Comparison of ENCODE assay signal across 23 mouse cellular contexts in the genomic region with DNA sequence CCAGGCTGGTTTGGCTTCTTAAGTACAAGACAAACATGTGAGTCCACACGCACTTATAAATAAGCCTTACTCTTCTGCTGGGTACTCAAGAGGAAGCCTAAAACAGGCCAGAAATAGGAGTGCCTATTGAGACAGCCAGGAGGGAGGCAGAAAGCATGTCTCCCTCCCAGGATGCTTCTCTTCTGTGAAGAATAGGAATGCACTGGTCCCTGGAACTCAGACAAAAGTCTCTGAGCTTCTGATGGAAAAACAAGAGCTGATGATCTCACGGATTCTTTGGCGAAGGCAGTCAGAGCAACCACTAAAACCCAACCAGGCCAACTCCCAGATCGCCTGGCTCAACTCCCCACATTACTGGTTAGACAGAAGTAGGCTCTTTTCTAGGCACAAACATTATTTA.
DNase-seq lines count a peak whose midpoint lies in the region; ATAC-seq and TF ChIP-seq lines count a peak whose summit lies in the region.
"Had no signal": no experiment of that assay in that cellular context is flagged by ENCODE, and none has a peak within 500 bp of the region (broad histone marks: within the 10 kb centered on the region; RNA-seq: fewer than 3 reads in every experiment).

No protein-coding gene starts in this region.

- intact Hi-C loops in gastrocnemius, adult 2 months (cut with DNase I): no loop called here

- H3K4me2 ChIP-seq in midbrain, postnatal 0 days (ENCODE audit: low read depth, low read length, poor library complexity, severe bottlenecking): no peak overlapping the region
- no peak overlapping the region for H3K4me2 ChIP-seq in hindbrain, postnatal 0 days (ENCODE audit: low read depth, low read length)
- H3K4me2 ChIP-seq: heart, embryonic 12.5 days; heart, embryonic 15.5 days; hindbrain, embryonic 14.5 days had no signal

- TF ChIP-seq CTCF in gastrocnemius, adult 2 months (IDR thresholded peaks at IDR 0.05): no peak
- no peak for TF ChIP-seq CTCF in midbrain, postnatal 0 days (IDR thresholded peaks at IDR 0.05)
- no peak for TF ChIP-seq CTCF in hindbrain, postnatal 0 days (IDR thresholded peaks at IDR 0.05; ENCODE audit: low read depth)

- H3K9me3 ChIP-seq in midbrain, postnatal 0 days (ENCODE audit: low read length): no peaks in the 10 kb centered on the region
- no peaks in the 10 kb centered on the region for H3K9me3 ChIP-seq in midbrain, embryonic 10.5 days (replicated peaks)
- no peaks in the 10 kb centered on the region for H3K9me3 ChIP-seq in hindbrain, postnatal 0 days (ENCODE audit: low read length)
- H3K9me3 ChIP-seq: heart, embryonic 12.5 days; heart, embryonic 15.5 days had no signal

- WGBS in midbrain, postnatal 0 days: 85% methylated on average over 4 of the region's 4 CpGs
- WGBS in midbrain, embryonic 10.5 days: 90% methylated on average over 4 of the region's 4 CpGs
- WGBS in hindbrain, postnatal 0 days: 77% methylated on average over 4 of the region's 4 CpGs

- H3K4me3 ChIP-seq in gastrocnemius, adult 2 months: no peak overlapping the region
- H3K4me3 ChIP-seq in midbrain, postnatal 0 days (ENCODE audit: low read depth, low read length): no peak overlapping the region
- no peak overlapping the region for H3K4me3 ChIP-seq in midbrain, embryonic 10.5 days
- H3K4me3 ChIP-seq in hindbrain, postnatal 0 days (ENCODE audit: low read length): no peak overlapping the region
- H3K4me3 ChIP-seq: heart, embryonic 12.5 days; heart, embryonic 15.5 days had no signal

- no peak overlapping the region; the same call in 1 of the 2 replicates for H3K27ac ChIP-seq in gastrocnemius, adult 2 months
- H3K27ac ChIP-seq in midbrain, postnatal 0 days (ENCODE audit: low read depth, low read length): no peak overlapping the region
- H3K27ac ChIP-seq in midbrain, embryonic 10.5 days (replicated peaks): no peak overlapping the region
- no peak overlapping the region for H3K27ac ChIP-seq in hindbrain, postnatal 0 days
- H3K27ac ChIP-seq: heart, embryonic 15.5 days; hindbrain, embryonic 14.5 days had no signal

- no peaks in the 10 kb centered on the region for H3K27me3 ChIP-seq in midbrain, postnatal 0 days (ENCODE audit: insufficient read depth, low read length)
- H3K27me3 ChIP-seq in midbrain, embryonic 10.5 days (ENCODE audit: low read depth, poor library complexity, severe bottlenecking): no peaks in the 10 kb centered on the region
- H3K27me3 ChIP-seq in hindbrain, postnatal 0 days (ENCODE audit: insufficient read depth, low read length): no peaks in the 10 kb centered on the region
- H3K27me3 ChIP-seq: heart, embryonic 12.5 days; heart, embryonic 15.5 days; Patski had no signal

- H3K36me3 ChIP-seq in midbrain, postnatal 0 days (ENCODE audit: insufficient read depth, low read length): no peaks in the 10 kb centered on the region
- H3K36me3 ChIP-seq in midbrain, embryonic 10.5 days: peaks cover 61% of the 10 kb centered on the region
- H3K36me3 ChIP-seq in hindbrain, postnatal 0 days (ENCODE audit: insufficient read depth, low read length): no peaks in the 10 kb centered on the region

- no peak for ATAC-seq in midbrain, postnatal 0 days (ENCODE audit: low FRiP score)
- ATAC-seq in hindbrain, postnatal 0 days: no peak
- ATAC-seq: CD4-positive, CD25-positive, alpha-beta regulatory T cell, adult 4 months; forebrain, embryonic 14.5 days; forebrain, postnatal 0 days; intestine, postnatal 0 days; Patski had no signal

- H3K9ac ChIP-seq in midbrain, postnatal 0 days (replicated peaks; ENCODE audit: low read length, poor library complexity, severe bottlenecking): no peak overlapping the region
- H3K9ac ChIP-seq in hindbrain, postnatal 0 days (replicated peaks; ENCODE audit: low read length): no peak overlapping the region
- H3K9ac ChIP-seq: forebrain, postnatal 0 days; heart, embryonic 12.5 days; heart, embryonic 15.5 days; hindbrain, embryonic 14.5 days had no signal

- peak; percentile 35 for DNase-seq in gastrocnemius, adult 2 months
- no peak for DNase-seq in gastrocnemius, postnatal 4 days (ENCODE audit: low spot score in 2 of 2)
- peak; percentile 9 for DNase-seq in midbrain, postnatal 0 days (ENCODE audit: low spot score)
- no peak for DNase-seq in midbrain, embryonic 10.5 days (ENCODE audit: low spot score)
- peak; percentile 75 for DNase-seq in fibroblast of lung, adult 2 months (ENCODE audit: low read depth)
- peak; percentile 48 for DNase-seq in skeletal muscle tissue, adult 2 months (ENCODE audit: low read depth, low spot score)
- no peak for DNase-seq in hindbrain, postnatal 0 days (ENCODE audit: low spot score)
- DNase-seq in thymus, postnatal 25 days: no peak
- DNase-seq: adrenal gland, postnatal 10 days; adrenal gland, postnatal 36 days; cerebellum, adult 18-20 months; cerebellum, adult 9-10 months; cerebellum, postnatal 14 days; forebrain, postnatal 0 days; heart, adult 11 months; heart, postnatal 4 days had no signal

- H3K4me1 ChIP-seq in midbrain, postnatal 0 days (ENCODE audit: insufficient read depth, low read length): no peaks in the 10 kb centered on the region
- H3K4me1 ChIP-seq in midbrain, embryonic 10.5 days: no peaks in the 10 kb centered on the region
- no peaks in the 10 kb centered on the region for H3K4me1 ChIP-seq in hindbrain, postnatal 0 days (ENCODE audit: insufficient read depth, low read length)
- H3K4me1 ChIP-seq: heart, embryonic 12.5 days; heart, embryonic 15.5 days had no signal

Comparison
In these comparisons a context has a peak if more than half of its experiments do, and no peak if none do; other contexts are left out.
1. DNase-seq: peak in gastrocnemius, adult 2 months (single experiment), midbrain, postnatal 0 days (single experiment), fibroblast of lung, adult 2 months (single experiment) and skeletal muscle tissue, adult 2 months (single experiment); none in gastrocnemius, postnatal 4 days (0 of 2), midbrain, embryonic 10.5 days (single experiment), hindbrain, postnatal 0 days (single experiment) and thymus, postnatal 25 days (single experiment).